Mouse (Mus musculus): ENCODE measurements at regions not wholly inside any gene's neighbourhood (a gene's known extent, or its start where the extent isn't known, plus 50 kb on each side); places are given as distances from the start of the nearest gene placed in this dataset.

DNA sequence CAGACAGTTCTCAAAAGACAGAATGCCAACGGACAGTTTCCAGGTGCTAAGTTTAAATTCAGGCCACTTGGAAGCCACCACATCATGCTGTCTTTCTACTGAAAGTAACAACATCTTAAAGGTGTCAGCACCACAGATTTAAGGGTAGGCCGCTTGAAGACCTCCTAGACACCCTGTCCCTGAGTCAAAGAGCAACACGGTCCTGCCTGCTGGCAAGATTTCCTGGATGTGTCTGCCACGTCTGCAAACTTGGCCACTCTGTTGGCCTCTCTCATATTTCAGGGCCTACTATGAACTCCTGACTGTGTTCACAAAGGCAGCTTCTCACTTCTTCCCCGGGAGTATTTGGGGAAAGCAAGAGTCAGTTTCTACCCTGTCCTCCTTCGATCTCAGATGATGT lies 194.7 kb upstream of the Esrrg start:
- DNase-seq (ENCODE audit: low spot score) (no peak), ATAC-seq (ENCODE audit: low FRiP score) (no peak)
- no peaks in the 10 kb centered on the region for H3K4me1 ChIP-seq (replicated peaks; ENCODE audit: control insufficient read depth, insufficient read depth, low read length)
- H3K4me2 ChIP-seq (replicated peaks): no peak overlapping the region
- H3K36me3 ChIP-seq (replicated peaks; ENCODE audit: control insufficient read depth, insufficient read depth): no peaks in the 10 kb centered on the region
- no peaks in the 10 kb centered on the region for H3K9me3 ChIP-seq (ENCODE audit: control insufficient read depth, low read length)
- no peak overlapping the region for H3K9ac ChIP-seq
- WGBS: 89% methylated on average over 6 of the region's 6 CpGs
- H3K27ac ChIP-seq: no peak overlapping the region
- no peak overlapping the region for H3K4me3 ChIP-seq (replicated peaks; ENCODE audit: low read length)
- no peaks in the 10 kb centered on the region for H3K27me3 ChIP-seq (ENCODE audit: control insufficient read depth, insufficient read depth, low read length)

GRCm38 (mm10) chr1:187418186-187419140 lies 190.1 kb upstream of the Esrrg start:
- H3K27me3 ChIP-seq (ENCODE audit: control insufficient read depth, insufficient read depth, low read length): no peaks in the 10 kb centered on the region

DNA sequence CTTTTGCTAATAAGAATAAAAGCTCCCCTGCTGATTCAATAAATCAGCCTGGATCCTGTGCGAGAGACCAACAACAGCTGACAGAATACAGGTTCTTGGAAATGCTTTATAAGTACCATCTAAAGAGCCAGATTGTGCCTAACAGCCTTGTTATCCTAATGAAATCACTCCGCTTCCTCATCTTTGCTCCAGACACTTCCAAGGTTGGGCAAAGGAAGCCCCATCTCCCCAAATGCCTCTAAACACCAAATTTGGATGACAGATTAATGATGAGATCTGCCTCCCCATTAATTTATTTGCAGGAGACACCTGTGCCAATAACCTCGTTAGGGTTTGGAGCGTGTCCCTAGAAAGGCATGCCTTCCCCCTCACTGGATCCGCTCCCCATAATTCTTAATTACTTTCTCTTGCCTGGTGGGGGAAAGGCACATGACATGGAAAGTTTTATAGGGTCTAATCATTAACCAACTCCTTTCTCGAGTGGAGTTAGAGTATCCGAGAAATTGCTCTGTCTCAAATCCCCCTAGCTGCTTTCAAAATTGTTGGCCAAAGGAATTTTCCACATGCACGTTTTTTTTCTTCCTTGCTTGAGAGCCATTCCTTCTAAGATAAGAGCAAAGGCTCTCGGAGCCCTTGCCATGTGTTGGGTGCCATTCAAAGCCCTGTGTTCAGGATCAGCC lies 179.9 kb upstream of the Esrrg start:
- no peak for ATAC-seq (ENCODE audit: low FRiP score)
- Histone ChIP-seq H3K9ac (no peak overlapping the region), H3K27ac (no peak overlapping the region), H3K36me3 (replicated peaks; ENCODE audit: control insufficient read depth, insufficient read depth) (no peaks in the 10 kb centered on the region), H3K27me3 (ENCODE audit: control insufficient read depth, insufficient read depth, low read length) (no peaks in the 10 kb centered on the region), H3K4me1 (replicated peaks; ENCODE audit: control insufficient read depth, insufficient read depth, low read length) (no peaks in the 10 kb centered on the region), H3K4me3 (replicated peaks; ENCODE audit: low read length) (no peak overlapping the region), H3K9me3 (ENCODE audit: control insufficient read depth, low read length) (no peaks in the 10 kb centered on the region), H3K4me2 (replicated peaks) (no peak overlapping the region)
- DNase-seq (ENCODE audit: low spot score): no peak
- 65% methylated on average over 9 of the region's 9 CpGs for WGBS

More at GRCm38 (mm10) chr1:187418186-187419140, 190.1 kb upstream of the Esrrg start:
- no peaks in the 10 kb centered on the region for H3K4me1 ChIP-seq (replicated peaks; ENCODE audit: control insufficient read depth, insufficient read depth, low read length)
- 86% methylated on average over 20 of the region's 20 CpGs for WGBS
- H3K36me3 ChIP-seq (replicated peaks; ENCODE audit: control insufficient read depth, insufficient read depth): no peaks in the 10 kb centered on the region
- DNase-seq (ENCODE audit: low spot score) (no peak), ATAC-seq (ENCODE audit: low FRiP score) (no peak)
- H3K4me3 ChIP-seq (replicated peaks; ENCODE audit: low read length): no peak overlapping the region
- no peak overlapping the region for H3K27ac ChIP-seq
- no peak overlapping the region for H3K9ac ChIP-seq
- no peak overlapping the region for H3K4me2 ChIP-seq (replicated peaks)
- no peaks in the 10 kb centered on the region for H3K9me3 ChIP-seq (ENCODE audit: control insufficient read depth, low read length)

DNA sequence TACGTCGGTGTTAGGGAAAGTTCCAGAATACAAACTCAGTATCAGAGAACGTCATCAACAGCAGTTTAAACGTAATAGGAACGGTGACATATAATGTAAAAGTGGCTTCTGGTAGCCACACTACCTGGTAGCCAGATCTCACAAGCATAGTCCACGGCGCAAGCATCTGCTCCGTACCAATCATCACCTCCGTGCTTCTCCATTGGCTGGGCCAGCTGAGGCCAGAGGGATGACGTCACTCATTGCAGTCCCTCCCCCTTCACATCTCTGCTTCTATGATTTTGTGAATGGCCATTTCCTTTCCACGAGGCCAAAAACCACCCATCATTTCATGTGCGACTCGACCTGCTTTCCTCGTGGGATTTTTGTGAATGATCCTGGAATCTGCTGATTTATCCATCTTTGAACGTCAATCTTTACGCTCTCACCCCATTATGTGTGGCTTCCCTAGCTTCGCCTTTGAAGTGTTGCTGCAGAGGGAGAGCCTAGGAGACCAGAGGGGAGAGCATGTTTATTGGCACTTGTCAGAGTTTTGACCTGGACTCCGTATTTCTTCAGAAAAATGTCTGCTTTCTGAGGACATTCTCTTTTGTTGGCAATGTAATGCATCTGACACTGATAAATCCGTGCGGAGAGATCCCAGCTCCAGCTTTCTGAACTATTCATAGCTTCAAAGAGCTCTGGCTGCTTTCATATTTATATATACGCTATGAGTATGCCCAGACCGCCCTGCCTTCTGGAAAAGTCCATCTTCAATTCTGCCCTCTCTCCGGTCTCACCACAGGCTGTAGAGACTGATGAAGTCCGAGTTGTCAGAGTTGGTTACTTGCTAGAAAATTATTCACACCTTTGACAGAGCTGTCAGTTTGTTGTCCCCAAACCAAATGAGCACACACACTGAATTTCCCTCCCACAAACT lies 174.6 kb upstream of the Esrrg start:
- Histone ChIP-seq H3K9ac (no peak overlapping the region), H3K27me3 (ENCODE audit: control insufficient read depth, insufficient read depth, low read length) (no peaks in the 10 kb centered on the region), H3K27ac (no peak overlapping the region), H3K4me2 (replicated peaks) (no peak overlapping the region), H3K9me3 (ENCODE audit: control insufficient read depth, low read length) (no peaks in the 10 kb centered on the region), H3K4me3 (replicated peaks; ENCODE audit: low read length) (no peak overlapping the region), H3K36me3 (replicated peaks; ENCODE audit: control insufficient read depth, insufficient read depth) (no peaks in the 10 kb centered on the region), H3K4me1 (replicated peaks; ENCODE audit: control insufficient read depth, insufficient read depth, low read length) (no peaks in the 10 kb centered on the region)
- WGBS: 87% methylated on average over 24 of the region's 24 CpGs
- no peak for DNase-seq (ENCODE audit: low spot score)
- no peak for ATAC-seq (ENCODE audit: low FRiP score)

DNA sequence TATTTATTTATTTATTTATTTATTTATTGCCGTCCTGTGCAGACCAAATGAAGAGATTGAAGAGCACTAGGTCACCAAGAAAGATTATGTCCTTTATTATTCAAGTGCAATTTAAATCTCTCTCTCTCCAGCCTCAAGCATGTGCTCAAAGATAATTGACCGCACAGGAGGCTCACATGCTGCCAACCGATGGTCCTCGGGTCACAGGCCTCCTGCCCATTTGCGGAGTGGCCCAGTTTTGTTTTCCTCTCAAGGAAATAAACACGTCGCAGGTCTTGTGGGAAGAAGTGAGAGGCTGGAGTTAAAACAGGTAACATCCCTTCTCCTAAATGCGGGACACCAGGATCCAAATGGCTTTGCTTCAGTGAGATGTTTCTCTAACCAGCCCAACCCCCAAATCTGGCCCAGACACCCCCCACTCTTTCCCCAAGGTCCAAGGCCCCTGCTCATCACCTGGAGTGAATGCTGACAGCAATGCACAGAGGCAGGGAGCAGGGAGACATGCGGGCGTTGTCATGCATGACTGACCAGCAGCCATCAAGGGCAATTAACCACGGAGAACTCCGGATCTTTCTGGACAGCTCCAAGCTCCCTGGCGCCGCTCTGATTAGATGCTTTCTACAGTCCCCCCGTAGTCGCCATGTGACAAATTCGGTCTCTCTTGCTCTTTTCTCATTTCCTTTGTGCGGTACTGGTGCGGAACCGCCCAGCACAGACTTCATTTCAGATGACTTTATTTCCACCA lies 169.2 kb upstream of the Esrrg start:
- peak overlapping the region; percentile 24; the same call in 1 of the 2 replicates for H3K4me2 ChIP-seq (replicated peaks)
- 49% methylated on average over 20 of the region's 20 CpGs for WGBS
- ATAC-seq (ENCODE audit: low FRiP score): no peak

GRCm38 (mm10) chr1:187441668-187442193 lies 166.9 kb upstream of the Esrrg start:
- Histone ChIP-seq H3K27ac (no peak overlapping the region), H3K4me2 (replicated peaks) (no peak overlapping the region), H3K27me3 (ENCODE audit: control insufficient read depth, insufficient read depth, low read length) (no peaks in the 10 kb centered on the region), H3K9ac (no peak overlapping the region), H3K4me3 (replicated peaks; ENCODE audit: low read length) (no peak overlapping the region), H3K9me3 (ENCODE audit: control insufficient read depth, low read length) (no peaks in the 10 kb centered on the region), H3K4me1 (replicated peaks; ENCODE audit: control insufficient read depth, insufficient read depth, low read length) (0 out of 2 replicates have a peak, but pooled peaks cover 3% of the 10 kb centered on the region), H3K36me3 (replicated peaks; ENCODE audit: control insufficient read depth, insufficient read depth) (no peaks in the 10 kb centered on the region)
- ATAC-seq (ENCODE audit: low FRiP score) (no peak), DNase-seq (ENCODE audit: low spot score) (no peak)
- 43% methylated on average over 3 of the region's 3 CpGs for WGBS

More for the DNA sequence above, 169.2 kb upstream of the Esrrg start:
- Histone ChIP-seq H3K9ac (no peak overlapping the region), H3K36me3 (replicated peaks; ENCODE audit: control insufficient read depth, insufficient read depth) (no peaks in the 10 kb centered on the region), H3K27ac (no peak overlapping the region), H3K4me3 (replicated peaks; ENCODE audit: low read length) (no peak overlapping the region), H3K4me1 (replicated peaks; ENCODE audit: control insufficient read depth, insufficient read depth, low read length) (0 out of 2 replicates have a peak, but pooled peaks cover 3% of the 10 kb centered on the region), H3K9me3 (ENCODE audit: control insufficient read depth, low read length) (no peaks in the 10 kb centered on the region), H3K27me3 (ENCODE audit: control insufficient read depth, insufficient read depth, low read length) (no peaks in the 10 kb centered on the region)
- no peak for DNase-seq (ENCODE audit: low spot score)

- no peak overlapping the region for H3K27ac ChIP-seq
- DNase-seq (ENCODE audit: low spot score) (no peak), ATAC-seq (ENCODE audit: low FRiP score) (no peak)
- H3K9ac ChIP-seq: no peak overlapping the region
- no peaks in the 10 kb centered on the region for H3K4me1 ChIP-seq (replicated peaks; ENCODE audit: control insufficient read depth, insufficient read depth, low read length)
- H3K9me3 ChIP-seq (ENCODE audit: control insufficient read depth, low read length): no peaks in the 10 kb centered on the region
- H3K27me3 ChIP-seq (ENCODE audit: control insufficient read depth, insufficient read depth, low read length): no peaks in the 10 kb centered on the region
- H3K4me2 ChIP-seq (replicated peaks): no peak overlapping the region
- WGBS: 86% methylated on average over 6 of the region's 6 CpGs
- no peaks in the 10 kb centered on the region for H3K36me3 ChIP-seq (replicated peaks; ENCODE audit: control insufficient read depth, insufficient read depth)
- H3K4me3 ChIP-seq (replicated peaks; ENCODE audit: low read length): no peak overlapping the region
These were observed 162.1 kb upstream of the Esrrg start for GRCm38 (mm10) chr1:187446511-187446910.

- H3K36me3 ChIP-seq (replicated peaks; ENCODE audit: control insufficient read depth, insufficient read depth): no peaks in the 10 kb centered on the region
- no peak for ATAC-seq (ENCODE audit: low FRiP score)
- WGBS: 23% methylated on average over 6 of the region's 6 CpGs
- DNase-seq (ENCODE audit: low spot score): peak; percentile 60
- no peaks in the 10 kb centered on the region for H3K4me1 ChIP-seq (replicated peaks; ENCODE audit: control insufficient read depth, insufficient read depth, low read length)
- no peaks in the 10 kb centered on the region for H3K27me3 ChIP-seq (ENCODE audit: control insufficient read depth, insufficient read depth, low read length)
- H3K9ac ChIP-seq: no peak overlapping the region
- no peaks in the 10 kb centered on the region for H3K9me3 ChIP-seq (ENCODE audit: control insufficient read depth, low read length)
- no peak overlapping the region for H3K27ac ChIP-seq
- no peak overlapping the region for H3K4me3 ChIP-seq (replicated peaks; ENCODE audit: low read length)
- H3K4me2 ChIP-seq (replicated peaks): no peak overlapping the region
These were observed 160.4 kb upstream of the Esrrg start for GRCm38 (mm10) chr1:187448173-187448572.

Measured in hindbrain, embryonic 14.5 days (tissue).